Mouse (Mus musculus): ENCODE results near the gene Tdrd9.

- TF ChIP-seq CTCF (IDR thresholded peaks at IDR 0.05; ENCODE audit: borderline replicate concordance, insufficient read depth, low read length): no peak
- TF ChIP-seq POLR2A (IDR thresholded peaks at IDR 0.05; ENCODE audit: low read depth, low read length): no peak
Measured at GRCm38 (mm10) chr12:111978274-111978673, 6.9 kb downstream of the Tdrd9 start.

All from embryonic fibroblast, embryonic 13.5 days (primary cell).